Mouse (Mus musculus) myocyte (in vitro differentiated cells): ENCODE measurements around the gene Sash1. TPM values are rescaled to one million over a fixed set of nuclear protein-coding genes. Genes with fewer than 3 reads are reported as not detected.

Source experiments
- H3K27me3 ChIP-seq: one replicate; pipeline ENCODE4 v1.6.1; 2011; ENCODE audit not compliant: control insufficient read depth, insufficient read depth, insufficient read length
- H3K36me3 ChIP-seq: one replicate; pipeline ENCODE4 v1.6.1; 2011; ENCODE audit not compliant: control insufficient read depth, insufficient read depth
- H3K4me2 ChIP-seq: one replicate; pipeline ENCODE4 v1.6.1; 2011; ENCODE audit warnings: low read depth, control low read depth
- H3K4me3 ChIP-seq: one replicate; pipeline ENCODE4 v1.5.1; 2011; ENCODE audit warnings: mild to moderate bottlenecking, control low read depth, moderate library complexity
- H3K79me2 ChIP-seq: one replicate; pipeline ENCODE4 v1.6.1; 2011; ENCODE audit not compliant: control insufficient read depth, insufficient read depth
- H3ac ChIP-seq: one replicate; pipeline ENCODE4 v1.6.1; 2011; ENCODE audit not compliant: control insufficient read depth, insufficient read length
- CEBPB ChIP-seq: IDR thresholded peaks from 2 replicates; pipeline ENCODE4 v1.6.1; 2011; ENCODE audit warnings: mild to moderate bottlenecking, moderate library complexity; ENCODE audit not compliant: poor library complexity, insufficient read depth, severe bottlenecking
- E2F4 ChIP-seq: IDR thresholded peaks from one replicate; pipeline ENCODE4 v1.6.1; 2011; ENCODE audit warnings: mild to moderate bottlenecking, control low read depth, moderate library complexity; ENCODE audit not compliant: insufficient read depth
- MAX ChIP-seq: IDR thresholded peaks from one replicate; pipeline ENCODE4 v1.6.1; 2011; ENCODE audit warnings: low read depth, mild to moderate bottlenecking, control low read depth
- MYOD1 ChIP-seq, 3 experiments: IDR thresholded peaks; one replicate each; pipeline ENCODE4 v1.6.1; 2011; ENCODE audit warnings: control low read depth in 2 of 3, low read depth in 2 of 3, mild to moderate bottlenecking in 2 of 3, moderate library complexity in 1 of 3; ENCODE audit not compliant: insufficient read length in 2 of 3, control insufficient read depth in 1 of 3
- MYOG ChIP-seq, 3 experiments: IDR thresholded peaks; one replicate each; pipeline ENCODE4 v1.6.1; 2011; ENCODE audit warnings: control low read depth in 2 of 3, low read depth in 2 of 3, mild to moderate bottlenecking in 2 of 3; ENCODE audit not compliant: insufficient read length in 2 of 3, control insufficient read depth in 1 of 3, insufficient read depth in 1 of 3
- POLR2A ChIP-seq: IDR thresholded peaks from one replicate; pipeline ENCODE4 v1.6.1; 2011; ENCODE audit warnings: low read depth, mild to moderate bottlenecking, control low read depth, moderate library complexity; ENCODE audit not compliant: insufficient read length
- POLR2AphosphoS2 ChIP-seq: IDR thresholded peaks from one replicate; pipeline ENCODE4 v1.6.1; 2011; ENCODE audit warnings: low read depth, control low read depth; ENCODE audit not compliant: insufficient read length
- REST ChIP-seq: IDR thresholded peaks from one replicate; pipeline ENCODE4 v1.6.1; 2011; ENCODE audit warnings: mild to moderate bottlenecking, control low read depth, moderate library complexity; ENCODE audit not compliant: insufficient read depth, insufficient read length
- SRF ChIP-seq: IDR thresholded peaks from one replicate; pipeline ENCODE4 v1.6.1; 2011; ENCODE audit warnings: low read depth; ENCODE audit not compliant: control insufficient read depth, insufficient read length
- TCF12 ChIP-seq: IDR thresholded peaks from one replicate; pipeline ENCODE4 v1.6.1; 2011; ENCODE audit warnings: mild to moderate bottlenecking, control low read depth; ENCODE audit not compliant: poor library complexity, insufficient read depth, severe bottlenecking
- TCF3 ChIP-seq: IDR thresholded peaks from one replicate; pipeline ENCODE4 v1.6.1; 2011; ENCODE audit warnings: low read depth, control low read depth; ENCODE audit not compliant: insufficient read length
- USF1 ChIP-seq: IDR thresholded peaks from one replicate; pipeline ENCODE4 v1.6.1; 2011; ENCODE audit warnings: low read depth, mild to moderate bottlenecking, control low read depth, moderate library complexity
- polyA plus RNA-seq: library from polyadenylated mRNA; unstranded; fragments of >200 nt; fragmentation: generic; extraction: Trizol; gene quantifications from one replicate; pipeline ENCODE4 v1.2.1, GENCODE M21; 2012; ENCODE audit warnings: missing spikeins

Gene Sash1
- polyA plus RNA-seq, 1 experiment, result 1.9 TPM

DNA sequence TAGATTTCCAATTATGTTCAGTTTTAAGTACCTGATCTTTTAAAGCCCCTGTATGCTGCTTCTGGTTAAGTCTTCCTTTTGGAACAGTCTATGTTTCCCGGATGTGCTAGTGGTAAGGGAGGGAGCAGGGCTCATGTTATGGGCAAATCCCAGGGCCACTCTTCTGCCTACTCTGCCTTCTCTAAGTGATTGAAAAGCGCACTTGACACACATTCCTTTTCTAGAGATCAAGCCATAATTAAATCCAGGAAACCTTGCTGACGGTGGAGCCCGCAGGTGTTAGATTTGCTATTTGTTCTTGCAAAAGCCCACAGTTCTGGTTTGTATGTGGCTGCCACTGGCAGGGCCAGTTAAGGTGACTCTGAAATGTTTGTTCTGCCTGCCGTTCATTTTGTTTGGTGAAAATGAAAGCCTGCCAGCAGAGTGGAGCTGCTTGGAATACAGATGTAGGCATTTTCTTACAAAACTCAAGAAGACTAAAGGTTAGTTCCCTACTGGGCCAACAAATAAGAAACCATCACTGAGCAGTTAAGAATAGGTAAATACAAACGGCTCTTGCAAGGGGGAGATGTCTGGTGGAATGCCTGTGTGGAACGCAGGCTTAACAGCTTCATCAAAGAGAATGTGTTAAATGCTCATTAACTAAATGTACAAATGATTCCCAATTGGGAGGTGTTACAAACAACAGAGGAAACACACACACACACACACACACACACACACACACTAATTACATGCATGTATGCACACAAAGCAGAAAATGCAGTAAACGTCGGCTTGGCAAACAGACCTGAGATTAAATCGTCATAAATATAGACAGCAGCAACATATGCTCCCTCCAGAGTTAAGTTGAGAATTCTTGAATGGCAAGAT is 43.1 kb upstream of the Sash1 start:
- Histone ChIP-seq H3K36me3 (no peaks in the 10 kb centered on the region), H3ac (no peak overlapping the region), H3K79me2 (no peaks in the 10 kb centered on the region), H3K4me3 (no peak overlapping the region), H3K27me3 (no peaks in the 10 kb centered on the region), H3K4me2 (no peak overlapping the region)
- TF ChIP-seq MAX (no peak), E2F4 (no peak), CEBPB (no peak), TCF3 (no peak), USF1 (no peak), REST (no peak), POLR2A (no peak), SRF (no peak), TCF12 (no peak), MYOG (IDR thresholded peaks at IDR 0.05; ENCODE audit: control insufficient read depth in 1 of 3, insufficient read depth in 1 of 3, insufficient read length in 2 of 3, low read depth in 2 of 3) (no peak)

DNA sequence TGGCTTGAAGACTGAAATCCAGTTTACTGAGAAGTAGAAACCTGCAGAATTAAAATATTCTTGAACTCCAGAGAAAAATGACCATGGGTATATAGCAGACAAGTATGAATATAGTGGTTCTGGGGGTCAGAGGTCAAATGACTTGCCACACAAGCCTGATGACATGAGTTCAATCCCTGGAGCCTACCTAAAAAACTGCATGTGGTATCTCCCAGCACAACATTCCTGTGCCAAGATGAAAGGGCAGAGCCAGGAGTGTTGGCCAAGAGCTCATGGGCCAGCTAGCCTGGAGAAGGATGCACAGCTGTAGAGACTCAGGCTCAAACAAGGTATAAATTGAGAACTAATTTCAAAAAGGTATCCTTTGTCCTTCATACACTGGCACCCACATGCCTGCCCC is 42.4 kb upstream of the Sash1 start:
- Histone ChIP-seq H3K27me3 (no peaks in the 10 kb centered on the region), H3K4me3 (no peak overlapping the region), H3K79me2 (no peaks in the 10 kb centered on the region), H3K4me2 (no peak overlapping the region), H3K36me3 (no peaks in the 10 kb centered on the region), H3ac (no peak overlapping the region)
- TF ChIP-seq POLR2AphosphoS2 (no peak), SRF (no peak), USF1 (no peak), MYOD1 (IDR thresholded peaks at IDR 0.05; ENCODE audit: control insufficient read depth in 1 of 3, insufficient read length in 2 of 3, low read depth in 2 of 3) (no peak), MYOG (IDR thresholded peaks at IDR 0.05; ENCODE audit: control insufficient read depth in 1 of 3, insufficient read depth in 1 of 3, insufficient read length in 2 of 3, low read depth in 2 of 3) (no peak), MAX (no peak), POLR2A (no peak), E2F4 (no peak), TCF3 (no peak), TCF12 (no peak), CEBPB (no peak), REST (no peak)

DNA sequence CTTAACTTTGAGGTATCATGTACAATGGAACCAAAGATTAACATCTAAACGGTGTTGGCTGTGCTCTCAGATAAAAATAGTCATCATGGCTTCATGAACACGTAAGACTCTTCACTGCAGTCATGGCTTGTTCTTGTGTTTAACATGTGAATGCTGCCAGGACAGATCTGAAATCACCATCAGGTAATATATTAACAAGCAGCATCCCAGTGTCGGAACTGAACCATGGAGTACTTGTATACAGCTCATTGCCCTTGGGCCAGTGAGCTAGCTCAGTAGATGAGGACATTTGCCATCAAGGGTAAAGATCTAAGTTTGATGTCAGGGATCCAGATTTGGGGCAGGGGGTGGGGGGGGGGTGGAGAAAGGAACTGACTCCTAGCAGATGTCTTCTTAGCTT is 41.0 kb upstream of the Sash1 start:
- no peak for TF ChIP-seq SRF
- Histone ChIP-seq H3K4me3 (no peak overlapping the region), H3K27me3 (no peaks in the 10 kb centered on the region), H3K79me2 (no peaks in the 10 kb centered on the region), H3K4me2 (no peak overlapping the region), H3ac (no peak overlapping the region), H3K36me3 (no peaks in the 10 kb centered on the region)

DNA sequence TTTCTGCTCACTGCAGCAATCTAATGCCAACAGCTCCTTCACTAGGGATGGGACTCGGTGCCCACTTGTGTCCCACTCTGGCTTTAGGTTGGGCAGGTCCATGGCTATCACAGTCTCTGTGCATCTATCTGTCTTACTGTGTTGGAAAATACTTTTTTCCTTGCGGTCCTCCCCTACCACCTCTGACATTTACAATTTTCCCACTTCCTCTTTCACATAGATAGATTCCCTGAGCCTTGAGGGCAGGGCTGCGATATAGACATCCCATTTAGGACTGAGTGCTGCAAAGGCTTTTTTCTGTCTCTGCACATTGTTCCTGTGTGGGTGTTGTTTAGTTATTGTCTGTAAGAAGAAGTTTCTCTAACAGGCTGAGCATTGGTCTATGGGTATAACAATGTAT is 40.4 kb upstream of the Sash1 start:
- TF ChIP-seq MYOG (IDR thresholded peaks at IDR 0.05; ENCODE audit: control insufficient read depth in 1 of 3, insufficient read depth in 1 of 3, insufficient read length in 2 of 3, low read depth in 2 of 3) (no peak), POLR2AphosphoS2 (no peak), REST (no peak), E2F4 (no peak), POLR2A (no peak), MAX (no peak), MYOD1 (IDR thresholded peaks at IDR 0.05; ENCODE audit: control insufficient read depth in 1 of 3, insufficient read length in 2 of 3, low read depth in 2 of 3) (no peak), SRF (no peak), TCF3 (no peak), USF1 (no peak), CEBPB (no peak), TCF12 (no peak)
- no peak overlapping the region for H3K4me2 ChIP-seq
- no peak overlapping the region for H3ac ChIP-seq
- no peaks in the 10 kb centered on the region for H3K36me3 ChIP-seq
- H3K79me2 ChIP-seq, result no peaks in the 10 kb centered on the region
- no peaks in the 10 kb centered on the region for H3K27me3 ChIP-seq
- no peak overlapping the region for H3K4me3 ChIP-seq

DNA sequence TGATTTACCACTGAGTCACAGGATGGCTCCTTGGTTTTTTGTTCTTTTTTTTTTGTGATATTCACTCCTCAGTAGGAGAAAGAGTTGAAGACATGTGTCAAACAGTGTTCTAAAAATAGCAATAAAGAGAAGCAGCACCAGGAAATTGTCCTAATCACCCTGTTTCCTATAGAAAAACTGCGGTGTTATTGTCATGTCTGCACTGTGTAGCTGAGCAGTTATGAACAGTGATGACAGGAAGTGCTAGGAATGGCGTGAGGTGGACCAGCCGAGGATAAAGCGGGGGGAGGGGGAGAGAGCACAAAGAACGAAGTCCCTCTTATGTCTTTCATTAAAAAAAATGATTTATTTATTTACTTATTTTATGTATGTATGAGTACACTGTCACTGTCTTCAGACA is 39.4 kb upstream of the Sash1 start:
- TF ChIP-seq MYOD1 (IDR thresholded peaks at IDR 0.05; ENCODE audit: control insufficient read depth in 1 of 3, insufficient read length in 2 of 3, low read depth in 2 of 3) (no peak), MAX (no peak), REST (no peak), SRF (no peak)
- Histone ChIP-seq H3K27me3 (no peaks in the 10 kb centered on the region), H3K36me3 (no peaks in the 10 kb centered on the region), H3K4me2 (no peak overlapping the region), H3K79me2 (no peaks in the 10 kb centered on the region), H3K4me3 (no peak overlapping the region), H3ac (no peak overlapping the region)
